Mouse (Mus musculus) forebrain, embryonic 15.5 days (tissue): Measurements from ENCODE around the gene Gm17622. TPM values are rescaled to one million over a fixed set of nuclear protein-coding genes. Genes with fewer than 3 reads are reported as not detected.

Experiments
- ATAC-seq: fragments of 200-750 bp; cut with Nextera tagmentation; replicated peaks from 2 replicates; pipeline ENCODE4 v1.8.0; 2017; ENCODE audit warnings: mild to moderate bottlenecking, moderate TSS enrichment, moderate library complexity
- H3K27ac ChIP-seq: fragments of 300-500 bp; sonication (generic); replicated peaks from 2 replicates; pipeline ENCODE4 v1.5.1; 2015; ENCODE audit warnings: mild to moderate bottlenecking, inconsistent platforms
- H3K27me3 ChIP-seq: fragments of 300-500 bp; sonication (generic); 2 replicates; pipeline ENCODE4 v1.6.1; 2015; ENCODE audit warnings: inconsistent platforms
- H3K36me3 ChIP-seq: fragments of 300-500 bp; sonication (generic); 2 replicates; pipeline ENCODE4 v1.6.1; 2015; ENCODE audit warnings: mild to moderate bottlenecking, inconsistent platforms
- H3K4me1 ChIP-seq: fragments of 300-500 bp; sonication (generic); 2 replicates; pipeline ENCODE4 v1.6.1; 2015; ENCODE audit warnings: inconsistent platforms
- H3K4me2 ChIP-seq: fragments of 300-500 bp; sonication (generic); replicated peaks from 2 replicates; pipeline ENCODE4 v1.6.1; 2015; ENCODE audit warnings: mild to moderate bottlenecking, inconsistent platforms
- H3K4me3 ChIP-seq: fragments of 300-500 bp; sonication (generic); 2 replicates; pipeline ENCODE4 v1.5.1; 2015; ENCODE audit warnings: mild to moderate bottlenecking, inconsistent platforms
- H3K9ac ChIP-seq: fragments of 300-500 bp; sonication (generic); replicated peaks from 2 replicates; pipeline ENCODE4 v1.6.1; 2015; ENCODE audit warnings: mild to moderate bottlenecking, inconsistent platforms
- H3K9me3 ChIP-seq: fragments of 300-500 bp; sonication (generic); 2 replicates; pipeline ENCODE4 v1.6.1; 2016; ENCODE audit warnings: inconsistent platforms
- WGBS: fragments of 180-500 bp; shearing (Covaris S2); methylation state at CpG from one replicate; pipeline ENCODE4 v1.1.7; 2015; ENCODE audit warnings: mixed read lengths; 5-methylcytosine and 5-hydroxymethylcytosine counted together
- polyA plus RNA-seq: library from polyadenylated mRNA; unstranded; fragments of >200 nt; fragmentation: Nextera tagmentation; extraction: Ambion mirVana; gene quantifications from 2 replicates; pipeline ENCODE4 v1.2.1, GENCODE M21; 2015

The Gm17622 gene
- not detected in 2 replicates for polyA plus RNA-seq

DNA sequence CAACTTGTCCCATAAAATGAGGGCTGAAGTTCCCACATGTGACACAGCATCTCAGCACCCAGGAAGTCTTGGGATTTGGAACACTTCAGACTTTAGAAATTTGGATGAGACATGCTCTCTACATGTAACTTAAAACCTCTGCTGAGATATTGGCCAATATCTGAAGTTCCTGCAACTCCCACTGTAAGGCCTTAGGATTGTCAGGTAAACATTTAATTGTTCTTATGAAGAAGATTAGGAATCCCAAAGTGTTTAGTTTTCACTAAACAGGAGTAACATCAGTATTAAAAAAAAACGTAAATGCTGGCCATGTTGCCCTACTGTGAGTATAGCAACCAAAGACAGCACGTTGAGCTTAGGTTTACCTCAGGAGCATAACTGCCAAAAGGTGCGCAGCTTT is at the start of gene Gm17622:
Gene Gm17622 (plus strand): TSS at position 301 of the 400 bp plus-strand sequence.
- Histone ChIP-seq H3K4me2 (no peak within 1 kb of the TSS), H3K9ac (no peak within 1 kb of the TSS), H3K36me3 (peaks cover 3% of the 10 kb centered on the region; the same call in 1 of the 2 replicates), H3K9me3 (no peaks in the 10 kb centered on the region), H3K27me3 (no peaks in the 10 kb centered on the region), H3K27ac (no peak within 1 kb of the TSS), H3K4me3 (no peak within 1 kb of the TSS), H3K4me1 (no peaks in the 10 kb centered on the region)
- ATAC-seq = no peak
- 96% methylated on average over 3 of the region's 3 CpGs for WGBS

- H3K4me2 ChIP-seq = no peak overlapping the region
- no peaks in the 10 kb centered on the region for H3K4me1 ChIP-seq
- no peaks in the 10 kb centered on the region for H3K27me3 ChIP-seq
- no peak overlapping the region for H3K4me3 ChIP-seq
- WGBS = 82% methylated on average over 11 of the region's 11 CpGs
- no peaks in the 10 kb centered on the region for H3K36me3 ChIP-seq
- H3K9ac ChIP-seq = no peak overlapping the region
- H3K9me3 ChIP-seq = no peaks in the 10 kb centered on the region
- no peak for ATAC-seq
- H3K27ac ChIP-seq = no peak overlapping the region
Observed at GRCm38 (mm10) chr13:96450205-96450856, 40.2 kb upstream of the Gm17622 start.

- ATAC-seq = no peak
- no peak overlapping the region for H3K4me2 ChIP-seq
- WGBS = 93% methylated on average over 7 of the region's 7 CpGs
- no peak overlapping the region for H3K4me3 ChIP-seq
- no peaks in the 10 kb centered on the region for H3K9me3 ChIP-seq
- H3K9ac ChIP-seq = no peak overlapping the region
- no peak overlapping the region for H3K27ac ChIP-seq
- H3K4me1 ChIP-seq = no peaks in the 10 kb centered on the region
- H3K36me3 ChIP-seq = no peaks in the 10 kb centered on the region
- no peaks in the 10 kb centered on the region for H3K27me3 ChIP-seq
Observed at GRCm38 (mm10) chr13:96450869-96451268, 39.7 kb upstream of the Gm17622 start.

- no peaks in the 10 kb centered on the region for H3K27me3 ChIP-seq
- H3K4me2 ChIP-seq = no peak overlapping the region
- WGBS = 90% methylated on average over 11 of the region's 11 CpGs
- no peak overlapping the region for H3K9ac ChIP-seq
- no peak overlapping the region for H3K27ac ChIP-seq
- H3K4me3 ChIP-seq = no peak overlapping the region
- no peaks in the 10 kb centered on the region for H3K36me3 ChIP-seq
- H3K4me1 ChIP-seq = no peaks in the 10 kb centered on the region
- no peak for ATAC-seq
- H3K9me3 ChIP-seq = no peaks in the 10 kb centered on the region
Observed at GRCm38 (mm10) chr13:96451386-96452140, 39.0 kb upstream of the Gm17622 start.

DNA sequence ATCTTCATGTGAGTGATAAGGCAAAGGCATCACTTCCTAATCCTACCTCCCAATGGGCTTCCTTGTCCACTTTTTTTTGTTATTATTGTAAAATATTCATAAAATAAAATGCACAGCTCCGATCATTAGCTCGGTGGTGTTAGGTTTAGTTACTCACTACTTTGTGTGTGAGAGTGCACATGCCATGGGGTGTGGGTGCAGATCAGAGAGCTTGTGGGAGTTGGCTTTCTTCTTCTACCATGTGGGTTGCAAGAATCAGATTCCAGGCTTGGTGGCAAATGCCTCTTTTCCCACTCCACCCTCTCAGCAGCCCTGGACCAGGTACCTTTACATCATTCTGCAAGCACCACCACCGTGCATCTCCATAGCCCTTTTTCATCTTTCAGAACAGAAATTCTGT is 37.9 kb upstream of the Gm17622 start:
- Histone ChIP-seq H3K4me3 (no peak overlapping the region), H3K27me3 (no peaks in the 10 kb centered on the region), H3K9me3 (no peaks in the 10 kb centered on the region), H3K9ac (no peak overlapping the region), H3K4me1 (no peaks in the 10 kb centered on the region), H3K27ac (no peak overlapping the region), H3K36me3 (no peaks in the 10 kb centered on the region), H3K4me2 (no peak overlapping the region)
- 95% methylated on average over 3 of the region's 3 CpGs for WGBS
- no peak for ATAC-seq

DNA sequence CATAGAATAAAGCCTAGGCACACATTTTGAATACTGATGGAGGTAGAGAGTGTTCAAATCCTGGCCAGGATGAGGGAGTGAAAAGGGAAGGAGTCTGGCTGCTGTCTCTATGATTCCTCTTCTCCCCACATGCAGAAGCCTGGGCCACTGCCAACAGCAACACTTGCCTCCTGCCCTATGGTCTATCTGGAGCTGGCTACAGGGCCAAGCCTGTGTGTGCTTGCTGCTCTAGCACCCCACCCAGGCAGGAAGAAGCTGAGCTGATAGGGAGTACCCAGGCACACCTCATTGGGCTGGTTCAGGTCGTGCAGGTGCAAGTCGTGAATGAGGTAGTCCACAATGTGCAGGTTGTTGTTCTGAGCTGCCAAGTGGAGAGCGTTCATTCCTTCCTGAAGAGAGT is 36.2 kb upstream of the Gm17622 start:
- ATAC-seq = no peak
- Histone ChIP-seq H3K4me1 (no peaks in the 10 kb centered on the region), H3K27ac (no peak overlapping the region), H3K36me3 (no peaks in the 10 kb centered on the region), H3K9ac (no peak overlapping the region), H3K9me3 (no peaks in the 10 kb centered on the region), H3K27me3 (no peaks in the 10 kb centered on the region), H3K4me3 (no peak overlapping the region), H3K4me2 (no peak overlapping the region)
- 80% methylated on average over 3 of the region's 3 CpGs for WGBS

GRCm38 (mm10) chr13:96457566-96457965 is 33.0 kb upstream of the Gm17622 start:
- Histone ChIP-seq H3K36me3 (no peaks in the 10 kb centered on the region), H3K27me3 (no peaks in the 10 kb centered on the region), H3K9me3 (no peaks in the 10 kb centered on the region), H3K4me1 (no peaks in the 10 kb centered on the region), H3K4me2 (no peak overlapping the region), H3K4me3 (no peak overlapping the region), H3K9ac (no peak overlapping the region), H3K27ac (no peak overlapping the region)
- 96% methylated on average over 5 of the region's 5 CpGs for WGBS
- no peak for ATAC-seq

- Histone ChIP-seq H3K27ac (no peak overlapping the region), H3K4me3 (no peak overlapping the region), H3K27me3 (no peaks in the 10 kb centered on the region), H3K9me3 (no peaks in the 10 kb centered on the region), H3K36me3 (no peaks in the 10 kb centered on the region), H3K4me2 (no peak overlapping the region), H3K9ac (no peak overlapping the region), H3K4me1 (no peaks in the 10 kb centered on the region)
- ATAC-seq = no peak
- 91% methylated on average over 5 of the region's 5 CpGs for WGBS
Observed at GRCm38 (mm10) chr13:96458018-96458417, 32.5 kb upstream of the Gm17622 start.

GRCm38 (mm10) chr13:96458606-96459005 is 31.9 kb upstream of the Gm17622 start:
- ATAC-seq = no peak
- Histone ChIP-seq H3K27me3 (no peaks in the 10 kb centered on the region), H3K4me2 (no peak overlapping the region), H3K4me1 (no peaks in the 10 kb centered on the region), H3K9me3 (no peaks in the 10 kb centered on the region), H3K4me3 (no peak overlapping the region), H3K36me3 (no peaks in the 10 kb centered on the region), H3K9ac (no peak overlapping the region), H3K27ac (no peak overlapping the region)
- 84% methylated on average over 4 of the region's 4 CpGs for WGBS

DNA sequence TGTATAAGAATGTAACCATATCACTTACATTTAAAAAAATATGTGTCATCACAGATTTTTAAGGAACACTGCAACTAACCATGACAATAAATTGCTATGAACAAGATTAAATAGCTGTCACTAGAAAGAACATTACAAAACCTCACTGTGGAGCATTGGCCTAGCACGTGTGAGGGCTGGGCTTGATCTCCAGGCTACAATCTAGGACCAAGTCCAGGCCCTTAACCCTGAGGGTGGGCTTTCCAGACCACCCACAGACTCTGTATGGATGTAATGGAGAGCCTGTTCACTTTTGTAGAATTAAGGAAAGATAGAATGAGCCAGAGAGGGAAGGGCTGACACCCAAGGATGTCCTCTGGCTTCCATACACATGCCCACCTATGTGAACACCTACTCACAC is 27.9 kb upstream of the Gm17622 start:
- Histone ChIP-seq H3K9me3 (no peaks in the 10 kb centered on the region), H3K27me3 (no peaks in the 10 kb centered on the region), H3K4me2 (no peak overlapping the region), H3K4me1 (no peaks in the 10 kb centered on the region), H3K4me3 (no peak overlapping the region), H3K9ac (no peak overlapping the region), H3K36me3 (no peaks in the 10 kb centered on the region), H3K27ac (no peak overlapping the region)
- ATAC-seq = no peak
- WGBS = 82% methylated on average over 1 of the region's 1 CpGs

- Histone ChIP-seq H3K27me3 (no peaks in the 10 kb centered on the region), H3K4me3 (no peak overlapping the region), H3K4me1 (no peaks in the 10 kb centered on the region), H3K27ac (no peak overlapping the region), H3K9me3 (no peaks in the 10 kb centered on the region), H3K9ac (no peak overlapping the region), H3K4me2 (no peak overlapping the region), H3K36me3 (no peaks in the 10 kb centered on the region)
- WGBS = 69% methylated on average over 5 of the region's 5 CpGs
- ATAC-seq = no peak
Observed at GRCm38 (mm10) chr13:96465315-96465714, 25.2 kb upstream of the Gm17622 start.

- H3K9me3 ChIP-seq = no peaks in the 10 kb centered on the region
Observed at GRCm38 (mm10) chr13:96468678-96469077, 21.9 kb upstream of the Gm17622 start.

More at GRCm38 (mm10) chr13:96468678-96469077, 21.9 kb upstream of the Gm17622 start:
- WGBS = 94% methylated on average over 5 of the region's 5 CpGs
- ATAC-seq = no peak
- no peak overlapping the region for H3K4me2 ChIP-seq
- no peak overlapping the region for H3K4me3 ChIP-seq
- H3K27ac ChIP-seq = no peak overlapping the region
- H3K27me3 ChIP-seq = no peaks in the 10 kb centered on the region
- H3K36me3 ChIP-seq = no peaks in the 10 kb centered on the region
- H3K4me1 ChIP-seq = no peaks in the 10 kb centered on the region
- H3K9ac ChIP-seq = no peak overlapping the region
